Mouse (Mus musculus) MEL (cell line): ENCODE results near the gene Atp23.

Source experiments
- CHD1 ChIP-seq: IDR thresholded peaks from 2 replicates; pipeline ENCODE4 v1.6.1; 2012; ENCODE audit warnings: low read depth, mild to moderate bottlenecking, inconsistent platforms, low read length, improper control_type of control experiment
- ETS1 ChIP-seq: IDR thresholded peaks from 2 replicates; pipeline ENCODE4 v1.6.1; 2012; ENCODE audit warnings: low read depth, mild to moderate bottlenecking, inconsistent platforms, low read length, improper control_type of control experiment, moderate library complexity
- GABPA ChIP-seq: IDR thresholded peaks from 2 replicates; pipeline ENCODE4 v1.6.1; 2012; ENCODE audit warnings: low read depth, mild to moderate bottlenecking, inconsistent platforms, low read length, improper control_type of control experiment, moderate library complexity
- JUND ChIP-seq: IDR thresholded peaks from 2 replicates; pipeline ENCODE4 v1.6.1; 2011; ENCODE audit warnings: low read depth, mild to moderate bottlenecking, improper control_type of control experiment, low read length
- TBP ChIP-seq: IDR thresholded peaks from 2 replicates; pipeline ENCODE4 v1.8.0; 2011; ENCODE audit warnings: low read depth, low read length, improper control_type of control experiment
- ZNF384 ChIP-seq: IDR thresholded peaks from 2 replicates; pipeline ENCODE4 v1.6.1; 2012; ENCODE audit warnings: low read depth, mild to moderate bottlenecking, inconsistent platforms, low read length, improper control_type of control experiment

DNA sequence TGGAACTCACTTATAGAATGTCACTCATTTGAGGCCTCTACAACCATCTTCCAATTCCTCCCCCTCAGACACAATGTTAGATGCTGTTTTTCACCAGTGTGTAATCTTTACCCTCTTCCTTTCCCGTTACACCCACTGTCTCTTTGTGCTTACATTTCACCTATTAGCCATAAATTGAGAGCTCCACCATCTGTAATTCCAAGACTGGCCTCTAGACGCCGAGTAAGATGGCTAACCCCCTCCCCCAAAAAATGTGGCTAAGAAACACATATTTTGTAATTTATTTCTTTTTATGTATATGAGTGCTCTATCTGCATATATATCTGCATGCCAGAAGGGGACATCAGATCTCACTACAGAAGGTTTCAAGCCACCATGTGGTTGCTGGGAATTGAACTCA is 27.4 kb downstream of the Atp23 start:
- TF ChIP-seq GABPA (no peak), CHD1 (no peak), ETS1 (no peak), ZNF384 (no peak), JUND (no peak), TBP (no peak)
